Comparison of ENCODE assay signal across 20 mouse cellular contexts in the genomic region with DNA sequence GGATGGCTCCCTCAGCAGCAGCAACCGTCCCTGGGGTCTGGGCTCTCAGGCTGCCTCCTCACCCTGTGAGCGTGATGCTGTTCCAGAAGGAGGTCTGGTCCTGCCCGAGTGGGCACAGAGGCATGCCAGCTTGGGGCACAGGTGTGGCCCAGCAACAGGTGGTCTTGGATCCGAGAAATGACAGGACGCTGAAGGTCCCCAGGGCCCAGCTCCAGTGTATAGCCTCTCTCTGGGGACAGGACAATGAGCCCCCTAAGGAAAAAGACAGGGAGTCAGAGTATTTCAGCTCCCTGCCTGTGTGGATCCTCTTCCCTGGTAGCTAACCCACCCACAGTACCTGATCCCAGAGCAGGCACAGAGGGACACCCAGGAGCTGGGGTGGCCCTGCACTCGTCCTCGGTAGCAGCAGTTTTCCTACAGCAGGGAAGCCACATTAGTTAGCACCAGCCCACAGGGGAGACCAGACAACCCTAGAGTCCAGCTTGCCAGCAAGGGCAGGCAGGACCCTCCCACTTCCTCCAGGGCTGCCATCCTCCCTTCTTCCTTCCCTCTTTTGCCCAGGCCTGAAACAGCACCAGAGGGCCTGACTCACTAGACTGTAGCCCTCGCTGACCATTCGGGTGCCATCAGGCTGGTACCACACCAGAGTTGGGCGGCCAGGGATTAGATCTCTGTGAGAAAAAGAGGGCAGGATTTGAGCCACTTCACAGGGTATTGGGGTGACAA. TPM values are rescaled to one million over a fixed set of nuclear protein-coding genes. Genes with fewer than 3 reads are reported as not detected.
DNase-seq lines count a peak whose midpoint lies in the region; ATAC-seq lines count a peak whose summit lies in the region.
"Had no signal": no experiment of that assay in that cellular context is flagged by ENCODE, and none has a peak within 500 bp of the region (broad histone marks: within the 10 kb centered on the region; RNA-seq: fewer than 3 reads in every experiment).

No protein-coding gene starts in this region.

- 73% methylated on average over 10 of the region's 10 CpGs for WGBS in heart, embryonic 15.5 days
- WGBS in heart, embryonic 11.5 days (ENCODE audit: insufficient replicate concordance) = 81% methylated on average over 10 of the region's 10 CpGs
- 82% methylated on average over 10 of the region's 10 CpGs for WGBS in midbrain, embryonic 11.5 days
- WGBS in midbrain, embryonic 13.5 days = 81% methylated on average over 10 of the region's 10 CpGs

- H3K4me2 ChIP-seq in heart, embryonic 15.5 days = 0 out of 2 replicates have a peak overlapping the region, but pooled peaks have one; percentile 10
- no peak overlapping the region for H3K4me2 ChIP-seq in heart, embryonic 11.5 days
- 0 out of 2 replicates have a peak overlapping the region, but pooled peaks have one; percentile 3 for H3K4me2 ChIP-seq in midbrain, embryonic 11.5 days
- H3K4me2 ChIP-seq in midbrain, embryonic 13.5 days (replicated peaks) = no peak overlapping the region
- H3K4me2 ChIP-seq: embryonic facial prominence, embryonic 12.5 days; forebrain, embryonic 15.5 days; hindbrain, embryonic 13.5 days; limb, embryonic 13.5 days; liver, embryonic 15.5 days; midbrain, embryonic 15.5 days had no signal

- H3K36me3 ChIP-seq in heart, embryonic 15.5 days = no peaks in the 10 kb centered on the region
- peaks cover 5% of the 10 kb centered on the region; the same call in 1 of the 2 replicates for H3K36me3 ChIP-seq in heart, embryonic 11.5 days (ENCODE audit: control insufficient read depth, insufficient read depth, low read length)
- H3K36me3 ChIP-seq in midbrain, embryonic 11.5 days (ENCODE audit: control insufficient read depth, insufficient read depth, low read length) = no peaks in the 10 kb centered on the region
- peaks cover 26% of the 10 kb centered on the region for H3K36me3 ChIP-seq in midbrain, embryonic 13.5 days
- H3K36me3 ChIP-seq: intestine, embryonic 15.5 days; liver, embryonic 15.5 days; midbrain, embryonic 15.5 days had no signal

- H3K9me3 ChIP-seq in heart, embryonic 15.5 days (replicated peaks) = no peaks in the 10 kb centered on the region
- H3K9me3 ChIP-seq in heart, embryonic 11.5 days (replicated peaks; ENCODE audit: control insufficient read depth, low read length) = no peaks in the 10 kb centered on the region
- no peaks in the 10 kb centered on the region for H3K9me3 ChIP-seq in midbrain, embryonic 11.5 days (ENCODE audit: control insufficient read depth, low read length)
- H3K9me3 ChIP-seq in midbrain, embryonic 13.5 days = no peaks in the 10 kb centered on the region
- H3K9me3 ChIP-seq: embryonic facial prominence, embryonic 12.5 days; forebrain, embryonic 15.5 days; hindbrain, embryonic 13.5 days; intestine, embryonic 15.5 days; limb, embryonic 13.5 days; liver, embryonic 15.5 days; midbrain, embryonic 15.5 days had no signal

- no peak overlapping the region for H3K27ac ChIP-seq in heart, embryonic 15.5 days
- no peak overlapping the region for H3K27ac ChIP-seq in heart, embryonic 11.5 days (ENCODE audit: low read depth, low read length)
- no peak overlapping the region for H3K27ac ChIP-seq in midbrain, embryonic 11.5 days (ENCODE audit: low read depth, low read length)
- H3K27ac ChIP-seq in midbrain, embryonic 13.5 days = no peak overlapping the region
- H3K27ac ChIP-seq: embryonic facial prominence, embryonic 12.5 days; forebrain, embryonic 15.5 days; hindbrain, embryonic 13.5 days; intestine, embryonic 15.5 days; left cerebral cortex, adult 2 months; limb, embryonic 13.5 days; liver, embryonic 15.5 days; midbrain, embryonic 15.5 days had no signal

- no peak overlapping the region for H3K9ac ChIP-seq in heart, embryonic 15.5 days
- no peak overlapping the region for H3K9ac ChIP-seq in heart, embryonic 11.5 days (ENCODE audit: low read depth, low read length)
- no peak overlapping the region for H3K9ac ChIP-seq in midbrain, embryonic 11.5 days (ENCODE audit: low read length)
- no peak overlapping the region for H3K9ac ChIP-seq in midbrain, embryonic 13.5 days (replicated peaks)
- H3K9ac ChIP-seq: embryonic facial prominence, embryonic 12.5 days; forebrain, embryonic 15.5 days; hindbrain, embryonic 13.5 days; intestine, embryonic 15.5 days; limb, embryonic 13.5 days; liver, embryonic 15.5 days; midbrain, embryonic 15.5 days had no signal

- no peak overlapping the region for H3K4me3 ChIP-seq in heart, embryonic 15.5 days
- H3K4me3 ChIP-seq in heart, embryonic 11.5 days (ENCODE audit: low read depth, low read length) = no peak overlapping the region
- H3K4me3 ChIP-seq in midbrain, embryonic 11.5 days (ENCODE audit: low read depth, low read length) = no peak overlapping the region
- H3K4me3 ChIP-seq in midbrain, embryonic 13.5 days (replicated peaks) = no peak overlapping the region
- H3K4me3 ChIP-seq: embryonic facial prominence, embryonic 12.5 days; forebrain, embryonic 15.5 days; hindbrain, embryonic 13.5 days; intestine, embryonic 15.5 days; left cerebral cortex, adult 2 months; limb, embryonic 13.5 days; liver, embryonic 15.5 days; midbrain, embryonic 15.5 days had no signal

- peaks cover 22% of the 10 kb centered on the region for H3K27me3 ChIP-seq in heart, embryonic 15.5 days
- peaks cover 9% of the 10 kb centered on the region for H3K27me3 ChIP-seq in heart, embryonic 11.5 days (ENCODE audit: control insufficient read depth, insufficient read depth, low read length)
- H3K27me3 ChIP-seq in midbrain, embryonic 11.5 days (ENCODE audit: control insufficient read depth, insufficient read depth, low read length) = peaks cover 10% of the 10 kb centered on the region
- peaks cover 31% of the 10 kb centered on the region for H3K27me3 ChIP-seq in midbrain, embryonic 13.5 days
- H3K27me3 ChIP-seq: forebrain, embryonic 15.5 days; intestine, embryonic 15.5 days had no signal

- no peak for DNase-seq in midbrain, embryonic 11.5 days (ENCODE audit: low spot score, missing footprints)
- no peak for DNase-seq in embryo, embryonic 10 days (ENCODE audit: low spot score)
- DNase-seq in ovary, postnatal 36 days (ENCODE audit: low spot score) = no peak
- DNase-seq: cerebellum, adult 11-12 months; cerebellum, postnatal 36 days; right cerebral cortex, adult 18-20 months had no signal

- H3K4me1 ChIP-seq in heart, embryonic 15.5 days (replicated peaks) = peaks cover 18% of the 10 kb centered on the region
- peaks cover 9% of the 10 kb centered on the region for H3K4me1 ChIP-seq in heart, embryonic 11.5 days (ENCODE audit: control insufficient read depth, insufficient read depth, low read length)
- peaks cover 13% of the 10 kb centered on the region for H3K4me1 ChIP-seq in midbrain, embryonic 11.5 days (ENCODE audit: control insufficient read depth, insufficient read depth, low read length)
- peaks cover 20% of the 10 kb centered on the region for H3K4me1 ChIP-seq in midbrain, embryonic 13.5 days (replicated peaks)

- no peak for ATAC-seq in heart, embryonic 15.5 days (replicated peaks; ENCODE audit: insufficient number of reproducible peaks, insufficient read depth, low FRiP score, low read depth)
- no peak for ATAC-seq in heart, embryonic 11.5 days (replicated peaks; ENCODE audit: insufficient number of reproducible peaks, low FRiP score, low TSS enrichment)
- ATAC-seq in midbrain, embryonic 11.5 days (ENCODE audit: low FRiP score) = no peak
- no peak for ATAC-seq in midbrain, embryonic 13.5 days
- peak; percentile 52 for ATAC-seq in granulocyte monocyte progenitor cell, adult 5-6 weeks (replicated peaks; ENCODE audit: poor library complexity, severe bottlenecking)
- ATAC-seq: forebrain, embryonic 15.5 days; intestine, embryonic 15.5 days; midbrain, embryonic 15.5 days had no signal

RNA-seq across cellular contexts. Expression of a gene that starts 2.8 kb away (rescaled TPM):
- 59.8 and 71.2 TPM in 2 replicates for polyA plus RNA-seq in heart, embryonic 15.5 days (2015; fragmentation: Nextera tagmentation; extraction: Ambion mirVana)
- 23.3 and 25.9 TPM in 2 replicates for polyA plus RNA-seq in heart, embryonic 11.5 days (2014; fragmentation: Nextera tagmentation; extraction: Ambion mirVana)
- polyA plus RNA-seq in midbrain, embryonic 11.5 days (2014; fragmentation: Nextera tagmentation; extraction: Ambion mirVana) = 17.0 and 18.7 TPM in 2 replicates
- polyA plus RNA-seq in midbrain, embryonic 13.5 days (2015; fragmentation: Nextera tagmentation; extraction: Ambion mirVana) = 28.2 and 34.2 TPM in 2 replicates
- 42.7 and 80.7 TPM in 2 replicates for total RNA-seq in granulocyte monocyte progenitor cell, adult 5-6 weeks (2014; fragmentation: Nextera tagmentation)
- 34.8 and 44.8 TPM in 2 replicates for total RNA-seq in granulocyte monocyte progenitor cell, adult 5-6 weeks (2017)

RNA-seq across cellular contexts. Expression of a gene that starts 9.2 kb away (rescaled TPM):
- polyA plus RNA-seq in heart, embryonic 15.5 days (2015; fragmentation: Nextera tagmentation; extraction: Ambion mirVana) = 6.0 and 8.1 TPM in 2 replicates
- 9.3 and 10.2 TPM in 2 replicates for polyA plus RNA-seq in heart, embryonic 11.5 days (2014; fragmentation: Nextera tagmentation; extraction: Ambion mirVana)
- polyA plus RNA-seq in midbrain, embryonic 11.5 days (2014; fragmentation: Nextera tagmentation; extraction: Ambion mirVana) = 15.3 and 17.5 TPM in 2 replicates
- 8.8 and 11.4 TPM in 2 replicates for polyA plus RNA-seq in midbrain, embryonic 13.5 days (2015; fragmentation: Nextera tagmentation; extraction: Ambion mirVana)
- total RNA-seq in granulocyte monocyte progenitor cell, adult 5-6 weeks (2014; fragmentation: Nextera tagmentation) = 0.66 and 2.1 TPM in 2 replicates
- total RNA-seq in granulocyte monocyte progenitor cell, adult 5-6 weeks (2017) = not detected in 2 replicates

RNA-seq across cellular contexts. Expression of a gene that starts 14.8 kb away (rescaled TPM):
- polyA plus RNA-seq in heart, embryonic 15.5 days (2015; fragmentation: Nextera tagmentation; extraction: Ambion mirVana) = not detected in 2 replicates
- 0.07 TPM in 1 of 2 replicates, not detected in the other for polyA plus RNA-seq in heart, embryonic 11.5 days (2014; fragmentation: Nextera tagmentation; extraction: Ambion mirVana)
- 0.33 TPM in 1 of 2 replicates, not detected in the other for polyA plus RNA-seq in midbrain, embryonic 11.5 days (2014; fragmentation: Nextera tagmentation; extraction: Ambion mirVana)
- polyA plus RNA-seq in midbrain, embryonic 13.5 days (2015; fragmentation: Nextera tagmentation; extraction: Ambion mirVana) = 0.19 and 0.24 TPM in 2 replicates
- total RNA-seq in granulocyte monocyte progenitor cell, adult 5-6 weeks (2014; fragmentation: Nextera tagmentation) = not detected in 2 replicates
- not detected in 2 replicates for total RNA-seq in granulocyte monocyte progenitor cell, adult 5-6 weeks (2017)
- total RNA-seq: ES-E14 had no signal
- polyA plus RNA-seq: thymus, postnatal 0 days had no signal

RNA-seq across cellular contexts. Expression of a gene that starts 18.1 kb away (rescaled TPM):
- polyA plus RNA-seq in heart, embryonic 15.5 days (2015; fragmentation: Nextera tagmentation; extraction: Ambion mirVana) = 0.06 and 0.18 TPM in 2 replicates
- 0.17 and 0.21 TPM in 2 replicates for polyA plus RNA-seq in heart, embryonic 11.5 days (2014; fragmentation: Nextera tagmentation; extraction: Ambion mirVana)
- polyA plus RNA-seq in midbrain, embryonic 11.5 days (2014; fragmentation: Nextera tagmentation; extraction: Ambion mirVana) = 0.23 and 0.40 TPM in 2 replicates
- polyA plus RNA-seq in midbrain, embryonic 13.5 days (2015; fragmentation: Nextera tagmentation; extraction: Ambion mirVana) = 0.88 and 0.93 TPM in 2 replicates
- not detected in 2 replicates for total RNA-seq in granulocyte monocyte progenitor cell, adult 5-6 weeks (2014; fragmentation: Nextera tagmentation)
- total RNA-seq in granulocyte monocyte progenitor cell, adult 5-6 weeks (2017) = not detected in 2 replicates
- polyA plus RNA-seq: liver, embryonic 15.5 days had no signal

RNA-seq across cellular contexts. Expression of a gene that starts 24.2 kb away (rescaled TPM):
- 0.73 and 2.7 TPM in 2 replicates for polyA plus RNA-seq in heart, embryonic 15.5 days (2015; fragmentation: Nextera tagmentation; extraction: Ambion mirVana)
- 1.9 TPM in 2 replicates for polyA plus RNA-seq in heart, embryonic 11.5 days (2014; fragmentation: Nextera tagmentation; extraction: Ambion mirVana)
- polyA plus RNA-seq in midbrain, embryonic 11.5 days (2014; fragmentation: Nextera tagmentation; extraction: Ambion mirVana) = 4.6 and 6.4 TPM in 2 replicates
- polyA plus RNA-seq in midbrain, embryonic 13.5 days (2015; fragmentation: Nextera tagmentation; extraction: Ambion mirVana) = 21.8 and 22.5 TPM in 2 replicates
- not detected in 2 replicates for total RNA-seq in granulocyte monocyte progenitor cell, adult 5-6 weeks (2014; fragmentation: Nextera tagmentation)
- not detected in 2 replicates for total RNA-seq in granulocyte monocyte progenitor cell, adult 5-6 weeks (2017)

Comparison
In these comparisons a context has a peak if more than half of its experiments do, and no peak if none do; other contexts are left out.
1. H3K4me2 ChIP-seq: peak in heart, embryonic 15.5 days (single experiment) and midbrain, embryonic 11.5 days (single experiment); none in heart, embryonic 11.5 days (single experiment) and midbrain, embryonic 13.5 days (single experiment).